Mouse (Mus musculus): ENCODE measurements around the gene Brd9. TPM values are rescaled to one million over a fixed set of nuclear protein-coding genes. Genes with fewer than 3 reads are reported as not detected.

Brd9 gene
- 10 to 100 TPM; 71.1 to 83.8 TPM for total RNA-seq (2021)

DNA sequence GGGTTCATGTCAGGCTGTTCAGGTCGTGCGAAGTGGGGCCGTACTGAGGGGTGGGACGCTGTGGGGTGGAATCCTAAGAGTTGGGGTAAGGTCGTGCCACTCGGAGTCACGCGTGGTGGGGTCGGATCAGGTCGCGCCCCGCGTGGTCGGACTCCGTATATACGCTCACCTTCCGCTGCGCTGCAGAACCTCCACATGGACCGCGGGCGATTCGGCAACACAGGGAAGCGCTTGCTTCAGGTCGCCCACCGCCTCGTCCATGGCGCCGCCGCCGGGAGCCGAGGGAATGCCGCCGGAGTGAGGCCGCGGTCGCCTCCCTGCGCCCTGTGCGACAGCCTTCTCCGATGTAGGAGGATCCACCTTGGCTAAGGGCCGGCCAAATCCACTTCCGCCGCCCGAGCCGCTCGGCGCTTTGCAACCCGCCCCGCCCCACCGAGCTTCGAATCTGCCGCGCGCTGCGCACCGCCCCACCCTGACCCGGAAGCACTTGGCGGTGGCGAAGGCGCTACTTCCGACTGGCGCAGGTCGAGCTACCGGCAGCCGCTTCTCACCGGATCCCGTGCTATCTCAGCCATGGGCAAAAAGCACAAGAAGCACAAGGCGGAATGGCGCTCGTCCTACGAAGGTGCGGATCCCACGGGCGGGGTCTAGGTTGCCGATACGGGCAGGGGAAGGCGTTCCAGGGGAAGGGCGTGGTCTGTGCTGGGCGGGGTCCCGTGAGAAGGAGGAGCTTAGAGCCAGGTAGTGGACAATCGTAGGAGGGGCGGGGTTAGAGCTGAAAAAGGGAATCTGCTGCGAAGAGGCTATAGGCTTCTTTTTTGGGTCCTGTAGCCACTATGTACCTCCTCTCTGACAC, at the start of gene Brd9, which contains the start of gene Trip13:
Gene Brd9, plus strand, starts transcription at position 491 of the 856 bp plus-strand sequence.
Gene Trip13, minus strand, starts transcription at position 464 of the 856 bp plus-strand sequence.
- DNase-seq (ENCODE audit: low spot score in 2 of 2): peak; percentile 91
- intact Hi-C loops (cut with DNase I): no loop called here

DNA sequence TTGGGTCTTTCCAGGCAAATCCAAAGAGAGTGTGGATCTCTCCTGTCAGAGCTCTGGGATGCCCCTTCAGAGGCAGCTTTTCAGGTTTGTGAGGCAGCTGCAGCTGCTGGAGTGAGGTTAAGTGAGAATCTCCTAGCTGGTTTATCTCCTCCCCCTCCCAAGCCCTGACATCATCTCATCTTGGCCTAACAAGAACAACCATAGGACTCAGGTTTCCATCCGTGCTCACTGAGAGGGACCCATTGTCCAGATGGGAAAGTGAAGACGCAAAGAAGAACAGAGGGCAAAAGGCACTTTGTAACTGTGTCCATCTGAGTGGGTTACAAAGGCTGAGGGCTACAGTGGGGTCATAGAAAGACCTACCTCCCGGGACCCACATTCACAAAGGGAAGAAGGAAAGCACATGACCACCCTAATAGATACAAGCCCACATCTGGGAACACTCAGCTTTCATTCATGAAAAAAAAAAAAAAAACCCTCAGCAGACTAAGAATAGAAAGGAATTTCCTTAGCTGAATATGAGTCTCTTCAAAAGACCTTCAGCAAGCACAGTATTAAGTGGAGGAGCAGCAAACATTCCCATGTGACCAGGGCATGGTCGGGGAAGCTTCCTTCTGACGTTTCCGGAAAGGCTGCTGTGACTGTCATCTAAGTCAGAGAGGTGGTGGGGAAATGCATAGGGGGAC, 45.0 kb upstream of the Brd9 start:
- intact Hi-C loops (cut with DNase I): no loop called here

GRCm38 (mm10) chr13:73897561-73897960, 40.0 kb upstream of the Brd9 start:
- DNase-seq (ENCODE audit: low spot score in 2 of 2): no peak
- intact Hi-C loops (cut with DNase I): no loop called here

More for the DNA sequence above, 45.0 kb upstream of the Brd9 start:
- DNase-seq (ENCODE audit: low spot score in 2 of 2): no peak

DNA sequence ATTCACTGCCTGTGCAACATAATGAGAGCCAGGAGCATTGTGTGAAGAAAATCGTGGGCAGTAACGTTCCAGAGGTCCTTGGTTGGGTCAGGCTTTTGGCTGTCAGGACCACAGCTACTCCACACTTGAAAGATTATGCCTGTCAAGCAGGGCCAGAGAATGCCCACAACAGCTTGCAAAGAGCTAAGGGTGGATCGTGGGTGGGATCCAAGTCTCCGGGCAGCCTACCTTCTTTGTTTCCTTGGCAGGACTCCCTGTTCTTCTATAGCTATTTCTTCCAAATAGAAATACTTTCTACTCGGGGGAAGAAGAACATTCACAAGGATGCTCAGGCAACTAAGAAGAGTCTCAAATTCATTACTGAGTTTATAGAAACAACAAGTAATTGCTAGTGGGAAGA, 30.5 kb upstream of the Brd9 start:
- DNase-seq (ENCODE audit: low spot score in 2 of 2): peak in 1 of 2 experiments; percentile 11
- intact Hi-C loops (cut with DNase I): loop anchor here (1.0 to 2.0 kb wide), 2 partner anchors 76 to 188 kb away; no protein-coding TSS in a partner anchor

DNA sequence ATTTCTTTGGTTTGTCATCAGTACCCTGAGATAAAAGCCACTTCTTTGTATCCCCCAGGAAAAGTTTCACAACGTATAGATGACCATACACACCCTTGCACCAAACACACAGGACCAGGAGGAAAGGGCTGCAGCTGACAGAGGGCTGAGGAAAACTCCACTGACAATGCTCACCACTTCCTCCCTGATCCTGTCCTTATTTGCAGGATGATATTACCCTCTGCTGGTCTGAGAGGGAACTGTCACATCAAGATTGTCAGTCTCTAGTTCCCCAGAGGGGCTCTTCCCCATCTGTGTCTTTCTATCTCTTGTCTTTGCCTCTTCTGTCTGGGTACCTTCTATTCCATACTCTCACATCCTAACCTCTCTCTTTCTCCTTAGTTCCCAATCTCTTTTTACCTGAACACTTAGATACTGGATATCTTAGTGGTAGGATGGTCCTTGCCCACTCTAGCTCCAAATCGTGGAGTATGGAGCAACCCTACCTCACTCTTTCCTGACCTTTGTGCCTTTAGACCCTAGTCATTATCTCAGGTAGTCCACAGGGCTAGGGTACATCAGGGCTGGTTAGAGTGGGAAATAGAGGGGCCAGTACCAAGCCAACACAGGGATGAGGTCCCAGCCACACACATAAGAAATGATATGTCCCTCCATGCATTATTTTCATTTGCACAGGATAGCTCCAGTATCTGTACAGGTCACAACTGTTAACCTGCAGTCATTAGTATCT, 29.8 kb upstream of the Brd9 start:
- intact Hi-C loops (cut with DNase I): loop anchor here (1.0 to 2.0 kb wide), 2 partner anchors 77 to 189 kb away; no protein-coding TSS in a partner anchor
- peak in 1 of 2 experiments; percentile 19 for DNase-seq (ENCODE audit: low spot score in 2 of 2)

DNA sequence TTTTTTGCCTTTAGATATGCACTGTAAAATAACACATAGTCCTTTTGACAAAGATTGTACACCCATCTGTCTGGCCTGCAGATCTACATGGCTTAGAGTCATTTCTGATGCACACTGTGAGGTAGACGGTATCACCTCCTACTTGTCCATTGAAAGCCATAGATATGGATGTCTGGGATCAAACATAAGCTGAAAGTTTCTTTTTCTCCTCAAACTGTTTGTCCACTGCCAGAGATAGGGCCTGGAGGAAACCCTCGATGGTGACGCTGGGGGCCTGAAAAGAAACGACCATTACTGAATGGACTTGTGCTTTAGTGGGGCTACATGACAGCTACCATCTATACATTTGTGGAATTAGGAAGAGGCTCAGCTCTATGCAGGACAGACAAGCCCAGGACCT, 24.5 kb upstream of the Brd9 start:
- no peak for DNase-seq (ENCODE audit: low spot score in 2 of 2)
- intact Hi-C loops (cut with DNase I): no loop called here

DNA sequence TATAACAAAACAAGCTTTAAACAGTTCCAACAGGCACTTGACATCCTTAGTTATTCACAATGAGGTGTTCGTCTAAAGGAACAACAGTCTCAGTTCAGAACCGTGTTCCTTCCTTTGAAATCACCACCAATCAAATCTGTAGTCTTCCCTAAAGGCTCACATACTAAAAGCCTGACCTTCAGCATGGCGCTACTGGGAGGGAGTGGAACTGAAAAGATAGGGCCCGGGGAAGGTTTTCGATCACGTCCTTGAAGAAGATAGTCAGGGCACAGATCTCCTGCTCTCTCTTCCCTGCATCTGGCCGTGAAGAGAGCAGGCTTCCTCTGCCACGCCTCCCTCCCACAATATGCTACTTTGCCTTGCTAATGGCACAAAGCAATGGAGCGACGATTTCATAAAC, 5.4 kb upstream of the Brd9 start:
- intact Hi-C loops (cut with DNase I): no loop called here
- DNase-seq (ENCODE audit: low spot score in 2 of 2): no peak

DNA sequence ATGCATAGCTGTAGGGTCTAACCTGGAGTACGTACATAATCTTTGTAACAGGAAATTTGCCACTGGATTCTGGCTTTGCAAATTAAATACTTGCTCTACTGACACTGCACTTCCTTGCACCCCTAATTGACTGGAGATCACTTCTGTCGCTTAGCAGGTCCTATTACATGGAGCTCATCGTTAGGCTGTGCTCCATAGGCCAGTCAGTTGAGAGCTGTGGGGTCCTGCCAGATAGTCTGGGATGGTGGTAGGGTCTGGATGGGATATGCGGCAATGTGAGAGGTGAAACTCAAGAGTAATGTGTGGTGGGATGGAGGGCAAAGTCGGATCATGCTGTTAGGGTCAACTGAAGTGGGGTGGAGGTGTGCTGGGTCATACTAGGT, 682 bp upstream of the Brd9 start:
- intact Hi-C loops (cut with DNase I): no loop called here
- no peak for DNase-seq (ENCODE audit: low spot score in 2 of 2)

DNA sequence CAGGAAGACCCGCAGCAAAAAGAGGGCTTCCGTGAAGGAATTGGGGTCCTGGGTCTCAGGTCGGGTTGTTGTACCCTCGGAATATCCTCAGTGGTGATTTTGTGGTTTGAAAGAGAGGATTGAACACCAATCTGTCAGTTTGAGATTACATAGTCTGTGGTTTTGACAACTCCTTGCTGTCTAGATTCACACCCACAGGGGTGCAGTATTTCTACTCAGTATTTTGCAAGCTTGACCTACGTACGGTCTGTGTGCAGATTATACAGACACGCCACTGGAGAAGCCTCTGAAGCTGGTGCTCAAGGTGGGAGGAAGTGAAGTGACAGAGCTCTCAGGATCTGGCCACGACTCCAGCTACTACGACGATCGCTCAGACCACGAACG, 558 bp downstream of the Brd9 start:
- intact Hi-C loops (cut with DNase I): no loop called here
- no peak for DNase-seq (ENCODE audit: low spot score in 2 of 2)

DNA sequence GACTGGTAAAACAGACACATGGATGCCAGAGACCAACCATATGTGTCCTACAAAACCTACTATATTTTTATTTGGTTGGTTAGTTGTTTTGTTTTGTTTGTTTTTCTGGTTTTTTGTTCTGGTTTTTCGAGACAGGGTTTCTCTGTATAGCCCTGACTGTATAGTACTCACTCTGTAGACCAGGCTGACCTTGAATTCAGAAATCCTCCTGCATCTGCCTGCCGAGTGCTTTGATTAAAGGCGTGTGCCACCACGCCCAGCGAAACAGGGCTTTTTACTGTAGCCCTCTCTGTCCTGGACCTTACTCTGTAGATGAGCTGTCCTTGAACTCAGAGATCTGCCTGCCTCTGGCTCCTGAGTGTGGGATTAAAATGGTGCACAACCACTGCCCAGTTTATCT, 1.5 kb downstream of the Brd9 start:
- intact Hi-C loops (cut with DNase I): no loop called here
- no peak for DNase-seq (ENCODE audit: low spot score in 2 of 2)

- intact Hi-C loops (cut with DNase I): no loop called here
- no peak for DNase-seq (ENCODE audit: low spot score in 2 of 2)
These were observed 7.0 kb downstream of the Brd9 start for GRCm38 (mm10) chr13:73944606-73945005.

GRCm38 (mm10) chr13:73953551-73954130, 16.0 kb downstream of the Brd9 start:
- DNase-seq (ENCODE audit: low spot score in 2 of 2): peak in 1 of 2 experiments; percentile 23

GRCm38 (mm10) chr13:73954666-73955065, 17.1 kb downstream of the Brd9 start:
- intact Hi-C loops (cut with DNase I): loop anchor here (10.0 kb wide), 1 partner anchor 230 kb away; no protein-coding TSS in a partner anchor
- no peak for DNase-seq (ENCODE audit: low spot score in 2 of 2)

More at GRCm38 (mm10) chr13:73953551-73954130, 16.0 kb downstream of the Brd9 start:
- intact Hi-C loops (cut with DNase I): loop anchor here (10.0 kb wide), 1 partner anchor 231 kb away; no protein-coding TSS in a partner anchor

GRCm38 (mm10) chr13:73955531-73955930, 17.9 kb downstream of the Brd9 start:
- DNase-seq (ENCODE audit: low spot score in 2 of 2): no peak
- intact Hi-C loops (cut with DNase I): loop anchor here (10.0 kb wide), 1 partner anchor 229 kb away; no protein-coding TSS in a partner anchor

DNA sequence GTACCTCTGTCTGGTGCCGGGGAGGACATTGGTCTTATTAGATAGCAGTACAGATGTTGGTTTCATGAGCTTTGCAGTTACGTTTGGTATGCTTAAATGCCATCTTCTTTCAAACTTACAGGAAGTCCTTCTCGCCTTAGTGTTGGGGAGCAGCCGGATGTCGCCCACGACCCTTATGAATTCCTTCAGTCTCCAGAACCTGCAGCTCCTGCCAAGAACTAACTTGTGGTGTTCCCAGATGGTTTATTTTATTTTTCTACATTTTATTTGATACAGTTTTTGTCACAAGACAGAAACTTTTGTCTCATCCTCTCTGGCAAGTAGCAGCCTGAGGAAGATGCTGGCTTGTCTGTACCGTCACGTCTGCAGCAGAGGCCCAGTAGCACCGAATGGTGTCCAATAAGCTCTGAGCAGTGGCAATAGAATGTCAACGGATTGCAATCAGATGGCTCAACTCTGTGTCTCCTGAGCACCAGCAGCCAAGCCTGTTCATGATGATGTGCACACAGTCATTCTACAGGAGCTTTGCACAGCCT, 22.6 kb downstream of the Brd9 start:
- intact Hi-C loops (cut with DNase I): no loop called here
- peak; percentile 33 to 37 for DNase-seq (ENCODE audit: low spot score in 2 of 2)

DNA sequence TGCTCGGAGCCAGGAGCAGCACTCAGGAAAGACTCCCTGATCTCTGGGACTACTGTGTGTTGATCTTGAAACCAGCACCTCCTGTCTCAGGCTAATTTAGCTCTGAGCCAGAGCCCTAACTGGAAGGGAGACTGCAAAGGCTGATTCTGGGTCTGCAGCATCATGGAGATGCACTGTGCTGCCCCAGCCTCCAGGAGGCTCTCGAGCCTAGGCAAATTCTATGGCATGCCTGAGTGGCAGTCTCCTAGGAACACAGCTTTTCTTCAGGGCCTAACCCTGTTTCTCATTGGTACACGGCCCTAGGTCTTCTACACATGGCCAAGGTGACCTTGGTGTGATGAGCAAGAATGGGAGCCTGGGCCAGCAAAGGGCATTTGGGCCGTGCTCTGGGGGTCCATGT, 23.6 kb downstream of the Brd9 start:
- intact Hi-C loops (cut with DNase I): no loop called here
- peak in 1 of 2 experiments; percentile 7 for DNase-seq (ENCODE audit: low spot score in 2 of 2)

DNA sequence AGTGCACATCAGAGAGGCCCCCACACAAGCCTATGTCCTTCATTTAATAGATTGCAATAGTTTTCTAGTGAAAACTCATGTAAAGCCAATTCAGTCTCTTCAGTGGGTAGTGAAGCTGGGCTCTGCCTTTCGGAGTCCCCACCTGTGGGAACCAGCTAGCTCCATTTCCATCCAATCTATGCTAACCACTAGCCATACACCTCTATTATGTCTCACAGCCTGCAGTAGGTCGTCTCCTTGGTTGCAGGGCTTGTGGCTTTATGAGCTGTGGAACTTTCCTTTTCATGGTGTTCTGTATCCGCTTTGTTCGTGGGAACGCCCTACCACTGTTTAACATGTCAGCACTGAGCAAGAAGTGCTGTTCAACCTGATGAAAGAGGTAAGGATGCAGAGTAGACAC, 25.9 kb downstream of the Brd9 start, which contains the start of gene Zdhhc11:
Gene Zdhhc11, plus strand, starts transcription at position 301 of the 400 bp plus-strand sequence.
- intact Hi-C loops (cut with DNase I): no loop called here

DNA sequence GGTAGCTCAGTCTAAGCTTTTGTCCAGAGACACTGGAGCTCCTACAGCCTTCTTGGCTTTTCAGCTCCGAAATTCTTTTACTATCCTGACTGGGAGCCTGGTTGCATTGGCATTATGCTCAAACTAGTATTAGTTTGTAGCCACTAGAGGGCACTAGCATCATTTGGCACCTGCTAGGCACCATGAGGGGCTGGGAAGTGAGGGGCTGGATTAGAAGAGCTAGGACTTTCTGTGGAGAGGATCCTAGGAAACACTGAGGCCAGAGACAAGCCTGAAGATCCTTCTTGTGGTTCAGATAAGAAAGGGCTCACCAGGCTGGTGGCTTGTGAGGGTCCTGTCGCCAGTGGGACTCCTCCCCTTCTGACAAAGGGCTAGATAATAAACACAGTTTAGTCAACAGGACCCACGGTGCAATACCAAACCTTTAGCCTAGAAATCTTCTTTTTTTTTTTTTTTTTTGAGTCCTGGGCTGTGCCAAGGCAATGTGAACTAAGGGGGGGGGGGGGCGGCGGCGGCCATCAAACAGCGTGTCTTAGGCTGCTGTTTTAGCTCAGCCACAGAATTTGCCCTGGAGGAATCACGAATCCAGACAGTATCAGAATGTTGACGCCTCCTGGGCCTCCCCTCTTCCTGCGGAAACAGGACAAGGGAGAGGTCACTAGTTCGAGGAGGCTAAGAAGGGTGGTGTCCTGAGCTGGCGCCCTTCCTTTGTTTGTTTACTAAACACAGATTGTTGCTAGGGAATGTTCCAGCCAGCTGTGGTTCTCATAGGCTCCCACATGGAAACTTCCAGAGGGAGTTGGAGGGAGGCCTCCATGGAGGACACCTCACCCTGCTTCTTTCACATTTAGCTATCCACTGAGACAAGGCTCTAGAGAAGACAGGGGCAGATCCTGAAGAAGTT, 33.2 kb downstream of the Brd9 start:
- intact Hi-C loops (cut with DNase I): loop anchor here (2.0 kb wide), 2 partner anchors 56 to 330 kb away; no protein-coding TSS in a partner anchor
- DNase-seq (ENCODE audit: low spot score in 2 of 2): peak in 1 of 2 experiments; percentile 13

More for the DNA sequence above, 25.9 kb downstream of the Brd9 start, which contains the start of gene Zdhhc11:
- no peak for DNase-seq (ENCODE audit: low spot score in 2 of 2)

All from left cerebral cortex, postnatal 36 days (tissue).